Mouse (Mus musculus) gastrocnemius, postnatal 25 days (tissue): Measurements from ENCODE around the gene Prnp. TPM values are rescaled to one million over a fixed set of nuclear protein-coding genes. Genes with fewer than 3 reads are reported as not detected.

Source experiments
- DNase-seq: peaks from one replicate; pipeline ENCODE4 v3.0.0; 2022
- long read RNA-seq, 2 experiments: library from polyadenylated mRNA; stranded (forward); transcript quantifications; one replicate each; pipeline ENCODE4 v2.0.0; 2021
- total RNA-seq, 2 experiments: library from RNA; stranded (reverse); gene quantifications; 1 replicate in 1 of 2; 2 replicates in 1 of 2; pipeline ENCODE4 v1.2.3; 2021

Prnp gene
- total RNA-seq = 100 to 1,000 TPM in 1 of 2 experiments, 10 to 100 TPM in 1; 71.2 to 113 TPM
- long read RNA-seq, experiment 1, transcript Prnp-201 (3 exons, 2,184 nt) = major isoform, 82 of 101 reads
- long read RNA-seq, experiment 1, partial matches to known transcripts = 17 of 101 reads
- long read RNA-seq, experiment 1, other reads (novel, unspliced or antisense) = 2 of 101 reads
- long read RNA-seq, experiment 2, transcript Prnp-201 (3 exons, 2,184 nt) = major isoform, 155 of 178 reads
- long read RNA-seq, experiment 2, partial matches to known transcripts = 19 of 178 reads
- long read RNA-seq, experiment 2, other reads (novel, unspliced or antisense) = 4 of 178 reads

- DNase-seq = peak; percentile 93
Observed at GRCm38 (mm10) chr2:131909683-131910572, at the start of gene Prnp, which contains the start of gene Prn. Gene Prnp, plus strand, starts transcription at chr2:131909928. Gene Prn, plus strand, starts transcription at chr2:131909957.

DNA sequence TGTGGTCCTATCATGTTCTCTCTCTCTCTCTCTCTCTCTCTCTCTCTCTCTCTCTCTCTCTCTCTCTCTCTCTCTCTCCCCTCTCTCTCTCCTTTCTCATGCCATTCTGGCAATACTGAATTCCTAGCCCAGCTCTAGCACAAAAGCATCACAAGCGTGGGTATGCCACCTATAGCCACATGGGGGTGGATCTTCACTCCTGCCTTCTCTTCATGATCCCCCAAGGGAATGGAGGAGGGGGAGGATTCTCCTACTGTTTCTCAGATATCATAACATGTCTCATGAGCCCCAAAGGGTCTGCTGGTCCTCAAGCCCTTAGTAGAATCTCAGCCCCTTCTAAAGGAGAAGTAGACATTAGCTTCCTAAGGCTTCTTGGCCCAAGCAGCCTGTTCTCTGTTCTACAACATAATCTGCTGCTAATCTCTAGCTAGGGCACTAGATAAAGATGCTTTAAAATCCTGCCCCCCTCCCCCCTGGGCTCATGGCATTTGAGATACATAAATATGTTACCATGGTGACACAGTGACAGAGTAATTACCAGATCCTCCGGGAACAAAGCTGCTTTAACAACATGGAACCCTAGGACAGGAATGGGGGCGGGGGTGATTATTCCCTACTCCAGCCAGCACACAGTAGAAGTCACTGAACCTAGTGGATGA, 47.0 kb upstream of the Prnp start:
- DNase-seq = no peak

DNA sequence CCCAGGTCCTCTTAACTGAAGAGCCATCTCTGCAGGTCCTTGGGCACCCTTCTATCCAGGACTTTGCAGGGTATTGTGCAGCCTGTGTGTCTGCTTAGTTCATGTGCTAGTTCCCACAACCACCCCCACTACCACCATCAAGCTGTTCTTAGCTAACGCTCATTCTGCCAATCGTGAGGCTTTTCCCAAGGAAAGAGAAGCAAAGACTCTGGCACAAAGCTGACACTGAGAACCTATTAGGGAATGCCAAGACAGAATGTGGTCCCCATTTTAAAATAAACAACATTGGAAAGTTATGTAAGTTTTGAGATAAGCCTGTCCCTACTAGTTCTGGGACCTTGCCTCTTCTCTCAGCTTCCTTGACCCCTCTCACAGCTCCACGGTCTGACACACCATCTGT, 46.3 kb upstream of the Prnp start:
- no peak for DNase-seq

DNA sequence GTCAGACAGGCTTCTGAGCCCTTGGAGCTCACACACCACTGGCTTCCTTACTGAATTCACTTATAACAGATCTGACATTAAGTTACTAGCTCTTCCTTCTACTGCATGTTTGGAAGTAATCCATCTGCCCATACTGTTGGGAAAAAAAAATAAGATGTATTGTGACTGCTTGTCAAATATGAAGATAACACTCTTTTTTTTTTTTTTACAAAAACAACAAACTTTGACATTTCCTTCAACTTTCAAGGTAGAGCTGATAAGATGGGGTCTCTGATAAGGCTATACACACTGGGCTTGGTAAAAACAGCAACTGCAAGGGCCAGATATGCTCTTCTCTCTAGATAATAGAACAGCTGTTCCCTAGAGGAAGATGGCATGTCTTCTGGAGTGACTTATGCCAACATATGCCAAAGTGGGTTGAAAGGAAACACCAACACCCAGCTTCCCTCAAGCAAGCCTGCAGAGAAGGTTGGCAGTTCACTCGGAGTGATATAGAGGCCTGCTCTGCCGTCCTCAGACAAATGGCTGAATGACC, 45.4 kb upstream of the Prnp start:
- DNase-seq = no peak

- DNase-seq = no peak
Observed at GRCm38 (mm10) chr2:131866676-131867075, 43.1 kb upstream of the Prnp start.

- no peak for DNase-seq
Observed at GRCm38 (mm10) chr2:131868983-131869382, 40.7 kb upstream of the Prnp start.

DNA sequence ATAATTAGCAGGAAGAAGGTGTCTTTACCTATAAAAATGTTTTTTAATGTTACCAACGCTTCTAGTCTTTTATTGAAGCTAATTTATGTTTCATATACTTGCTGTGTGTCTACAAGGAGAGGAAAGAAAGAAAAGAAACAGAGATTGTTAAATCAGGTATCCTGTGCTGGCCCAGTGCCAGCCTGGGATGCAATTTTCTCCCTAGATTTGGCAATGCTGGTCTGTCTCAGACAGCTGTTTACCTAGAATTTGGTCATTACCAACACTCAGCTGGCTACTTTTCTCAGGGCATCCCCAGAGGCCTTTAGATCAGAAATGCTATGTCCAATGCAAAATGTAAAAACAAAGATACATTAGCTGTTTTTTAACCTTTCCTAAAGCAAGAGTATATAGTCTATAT, 36.4 kb upstream of the Prnp start:
- DNase-seq = no peak

GRCm38 (mm10) chr2:131876551-131877265, 33.0 kb upstream of the Prnp start:
- no peak for DNase-seq

DNA sequence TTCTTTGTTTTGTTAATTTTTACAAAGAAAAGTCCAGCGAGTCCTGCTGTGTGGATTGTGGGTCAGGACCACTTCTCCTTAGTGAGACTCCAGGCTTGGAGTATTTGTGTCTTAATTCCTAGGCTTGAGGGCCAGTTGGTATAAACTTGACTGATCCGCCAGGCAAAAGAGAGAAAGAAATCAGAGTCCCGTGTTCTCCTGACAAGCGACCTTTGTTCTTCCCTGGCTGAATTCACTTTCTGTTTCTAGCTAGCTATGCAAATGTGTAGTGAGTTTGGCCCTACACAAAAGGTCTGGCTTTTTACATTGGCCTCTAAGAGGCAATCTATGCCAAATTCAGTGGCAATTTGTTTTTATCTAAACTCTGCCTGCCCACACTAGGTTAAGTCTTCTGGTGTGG, 28.0 kb upstream of the Prnp start:
- no peak for DNase-seq

GRCm38 (mm10) chr2:131883136-131883535, 26.6 kb upstream of the Prnp start:
- no peak for DNase-seq

DNA sequence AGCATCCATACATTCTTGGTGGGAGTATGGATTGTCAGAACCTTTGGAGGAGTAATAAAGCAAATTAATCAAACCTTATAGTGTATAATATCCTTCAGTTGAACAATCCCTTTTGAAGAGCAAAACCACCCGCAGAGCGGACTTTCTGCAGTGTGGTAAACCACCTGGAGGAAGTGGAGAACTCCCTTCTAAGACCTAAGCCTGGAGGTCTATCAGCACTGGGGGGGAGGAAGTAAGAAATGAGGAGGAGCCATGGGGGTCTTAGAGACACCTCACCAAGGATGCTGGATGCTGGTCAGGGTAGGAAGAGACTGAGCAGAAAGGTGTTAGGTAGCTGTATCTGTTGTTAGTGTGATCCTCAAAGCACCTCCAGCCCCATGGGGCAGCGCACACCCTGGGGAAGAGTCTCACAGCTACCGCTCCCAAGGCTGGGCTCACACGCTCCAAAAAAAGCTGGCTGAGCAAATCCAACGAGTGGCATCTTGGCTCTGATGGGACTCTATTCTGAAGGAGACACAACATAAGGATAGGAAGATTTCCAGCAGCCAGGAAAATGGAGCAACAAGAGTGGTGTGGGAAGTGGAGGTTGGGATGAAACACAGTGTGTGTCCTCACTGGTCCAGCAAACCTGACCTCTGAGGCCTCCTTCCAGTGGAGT, 23.1 kb upstream of the Prnp start:
- no peak for DNase-seq

DNA sequence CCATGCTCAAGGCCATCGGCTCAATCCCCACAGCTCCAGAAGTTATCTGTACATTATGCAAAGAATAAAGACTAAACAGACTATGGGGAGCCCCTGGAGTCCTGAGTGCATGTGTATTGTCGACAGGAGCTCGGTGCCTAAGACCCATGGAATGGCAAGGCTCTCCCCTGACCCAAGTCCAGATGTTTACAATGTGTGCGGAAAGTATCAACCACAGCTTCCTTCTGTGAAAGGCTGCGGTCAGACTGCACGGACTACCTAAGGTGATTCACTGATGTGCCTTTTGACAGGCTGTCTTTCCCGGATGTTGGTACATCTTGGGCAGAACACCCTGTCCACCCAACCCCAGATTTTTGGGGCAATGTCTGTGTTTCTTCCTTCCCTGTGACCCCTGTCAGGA, 21.5 kb upstream of the Prnp start:
- DNase-seq = no peak

GRCm38 (mm10) chr2:131892534-131892933, 17.2 kb upstream of the Prnp start:
- peak; percentile 28 for DNase-seq

GRCm38 (mm10) chr2:131895106-131895505, 14.6 kb upstream of the Prnp start:
- DNase-seq = no peak

DNA sequence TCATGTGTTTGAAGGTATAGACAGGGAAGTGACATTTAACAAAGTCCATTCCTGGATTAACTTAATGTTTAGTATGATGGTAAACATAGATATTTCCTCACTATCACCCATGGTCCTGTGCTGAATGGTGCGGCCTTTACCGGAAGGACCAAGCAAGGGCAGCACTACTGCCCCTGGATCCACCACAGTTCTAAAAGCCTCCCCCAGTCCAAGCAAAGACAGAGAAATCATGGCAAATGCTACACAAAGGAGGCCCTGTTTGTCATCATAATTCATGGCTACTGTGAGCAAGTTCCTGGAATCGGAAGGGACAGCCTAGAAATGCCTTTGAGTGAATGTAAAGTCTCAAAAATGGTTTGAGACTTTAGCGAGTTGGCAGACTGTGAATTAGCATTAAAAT, 13.7 kb upstream of the Prnp start:
- no peak for DNase-seq

- no peak for DNase-seq
Observed at GRCm38 (mm10) chr2:131897336-131898109, 12.2 kb upstream of the Prnp start.

- DNase-seq = no peak
Observed at GRCm38 (mm10) chr2:131902423-131902822, 7.3 kb upstream of the Prnp start.

DNA sequence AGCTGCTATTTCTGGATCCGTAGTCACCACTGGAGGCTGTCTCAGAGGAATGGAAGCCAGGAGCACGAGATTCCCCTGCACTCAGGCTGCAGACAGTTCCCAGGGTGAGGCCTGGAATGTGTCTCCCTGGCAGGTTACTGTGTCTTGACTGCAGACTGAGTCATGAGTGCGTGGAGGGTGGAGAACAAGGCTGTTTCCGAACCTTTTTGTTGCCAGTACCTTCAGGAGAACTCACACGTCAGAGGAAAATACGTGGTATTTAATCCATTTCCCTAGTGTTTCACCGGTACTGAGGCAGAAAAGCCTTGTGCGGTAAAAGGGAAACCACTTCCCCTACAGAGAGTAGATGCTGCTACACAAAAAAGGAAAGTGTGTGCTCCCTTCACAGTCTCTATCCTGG, 6.9 kb upstream of the Prnp start:
- peak; percentile 75 for DNase-seq

GRCm38 (mm10) chr2:131905025-131905424, 4.7 kb upstream of the Prnp start:
- DNase-seq = no peak

DNA sequence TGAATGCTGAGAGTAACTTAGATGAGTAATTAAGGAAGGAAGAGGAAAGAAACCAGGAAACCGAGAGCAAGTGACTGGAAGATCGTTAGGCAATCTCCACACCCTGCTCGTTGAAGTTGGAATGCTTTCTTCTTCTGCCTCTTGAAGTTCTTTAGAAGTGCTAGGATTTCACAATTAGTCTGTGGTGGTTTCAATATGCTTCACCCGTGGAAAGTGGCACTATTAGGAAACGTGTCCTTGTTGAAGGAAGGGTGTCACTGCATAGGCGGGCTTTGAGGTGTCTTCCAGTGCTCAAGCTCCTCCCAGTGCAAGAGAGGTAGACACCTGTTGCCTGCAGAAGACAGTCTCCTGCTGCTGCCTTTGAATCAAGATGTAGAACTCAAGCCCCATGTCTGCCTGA, 4.0 kb upstream of the Prnp start:
- DNase-seq = no peak

DNA sequence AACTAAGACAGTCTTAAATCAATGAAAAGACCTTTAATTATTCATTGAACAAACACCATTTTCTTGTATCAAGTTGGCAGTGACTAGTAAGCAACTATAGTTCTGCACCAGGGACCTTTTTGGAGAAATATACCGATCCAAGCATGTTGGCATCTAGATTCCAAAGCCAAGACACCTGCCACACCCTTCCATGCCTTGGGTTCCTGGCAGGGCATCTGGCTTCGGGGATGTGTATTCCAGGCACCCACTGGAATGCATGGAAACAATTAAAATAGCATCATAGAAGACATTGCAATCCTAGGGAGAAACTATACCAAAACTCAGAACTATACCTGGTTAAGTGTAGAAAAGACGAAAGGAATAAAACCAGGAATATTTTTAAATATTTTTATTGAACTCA, 3.5 kb upstream of the Prnp start:
- DNase-seq = no peak
